Mouse (Mus musculus): Measurements from ENCODE around the gene Lrch1. TPM values are rescaled to one million over a fixed set of nuclear protein-coding genes. Genes with fewer than 3 reads are reported as not detected.

Gene Lrch1
- total RNA-seq, 1 experiment = 3.3 TPM

GRCm38 (mm10) chr14:74924031-74924430, 23.6 kb downstream of the Lrch1 start:
- DNase-seq (ENCODE audit: low read depth, low spot score) = no peak
- TF ChIP-seq ZC3H11A (IDR thresholded peaks at IDR 0.05; ENCODE audit: borderline replicate concordance, low read depth, low read length) (no peak), CHD2 (IDR thresholded peaks at IDR 0.05; ENCODE audit: low read depth, low read length) (no peak), ZNF384 (IDR thresholded peaks at IDR 0.05; ENCODE audit: low read depth, low read length) (no peak), MAFK (IDR thresholded peaks at IDR 0.05; ENCODE audit: insufficient read depth, low read depth, low read length) (no peak), HCFC1 (IDR thresholded peaks at IDR 0.05; ENCODE audit: borderline replicate concordance, insufficient read depth, low read length) (no peak)
- Histone ChIP-seq H3K27ac (ENCODE audit: insufficient read depth, low read depth, low read length, poor library complexity, severe bottlenecking) (no peak overlapping the region), H3K4me1 (ENCODE audit: control insufficient read depth in 2 of 2, insufficient read depth in 2 of 2, low read length in 2 of 2, poor library complexity in 1 of 2) (peaks cover 7 to 33% of the 10 kb centered on the region in 2 experiments), H3K9me3 (ENCODE audit: control insufficient read depth, insufficient read depth, low read depth, low read length) (no peaks in the 10 kb centered on the region), H3K4me3 (ENCODE audit: insufficient read depth in 1 of 2, low read depth in 1 of 2, low read length in 2 of 2, poor library complexity in 1 of 2, severe bottlenecking in 1 of 2) (no peak overlapping the region), H3K9ac (ENCODE audit: insufficient read depth, low read depth, low read length, poor library complexity, severe bottlenecking) (no peak overlapping the region), H3K36me3 (ENCODE audit: control insufficient read depth, insufficient read depth, low read length, poor library complexity, severe bottlenecking) (no peaks in the 10 kb centered on the region)
- in situ Hi-C loops (cut with MboI; ENCODE audit: low sequenced_read_pairs in 2 of 2, unreplicated experiment in 2 of 2) = no loop called here

- in situ Hi-C loops (cut with MboI; ENCODE audit: low sequenced_read_pairs in 2 of 2, unreplicated experiment in 2 of 2) = no loop called here
- Histone ChIP-seq H3K27ac (ENCODE audit: insufficient read depth, low read depth, low read length, poor library complexity, severe bottlenecking) (peak overlapping the region; percentile 72), H3K4me1 (ENCODE audit: control insufficient read depth in 2 of 2, insufficient read depth in 2 of 2, low read length in 2 of 2, poor library complexity in 1 of 2) (peaks cover 3 to 31% of the 10 kb centered on the region in 2 experiments; a peak in 2 of 4 replicates), H3K4me3 (ENCODE audit: insufficient read depth in 1 of 2, low read depth in 1 of 2, low read length in 2 of 2, poor library complexity in 1 of 2, severe bottlenecking in 1 of 2) (peak overlapping the region; percentile 47 to 61), H3K9me3 (ENCODE audit: control insufficient read depth, insufficient read depth, low read depth, low read length) (no peaks in the 10 kb centered on the region), H3K9ac (ENCODE audit: insufficient read depth, low read depth, low read length, poor library complexity, severe bottlenecking) (peak overlapping the region; percentile 67), H3K36me3 (ENCODE audit: control insufficient read depth, insufficient read depth, low read length, poor library complexity, severe bottlenecking) (no peaks in the 10 kb centered on the region)
- peak; percentile 76 for TF ChIP-seq MAFK (IDR thresholded peaks at IDR 0.05; ENCODE audit: insufficient read depth, low read depth, low read length)
- no peak for TF ChIP-seq ZC3H11A (IDR thresholded peaks at IDR 0.05; ENCODE audit: borderline replicate concordance, low read depth, low read length)
- TF ChIP-seq HCFC1 (IDR thresholded peaks at IDR 0.05; ENCODE audit: borderline replicate concordance, insufficient read depth, low read length) = no peak
- no peak for TF ChIP-seq CHD2 (IDR thresholded peaks at IDR 0.05; ENCODE audit: low read depth, low read length)
- no peak for TF ChIP-seq ZNF384 (IDR thresholded peaks at IDR 0.05; ENCODE audit: low read depth, low read length)
- DNase-seq (ENCODE audit: low read depth, low spot score) = no peak
These were observed 25.5 kb downstream of the Lrch1 start for GRCm38 (mm10) chr14:74922039-74922736.

GRCm38 (mm10) chr14:74921471-74921870, 26.2 kb downstream of the Lrch1 start:
- in situ Hi-C loops (cut with MboI; ENCODE audit: low sequenced_read_pairs in 2 of 2, unreplicated experiment in 2 of 2) = no loop called here
- Histone ChIP-seq H3K4me3 (ENCODE audit: insufficient read depth in 1 of 2, low read depth in 1 of 2, low read length in 2 of 2, poor library complexity in 1 of 2, severe bottlenecking in 1 of 2) (peak overlapping the region; percentile 47 to 61; a peak in 2 of 4 replicates), H3K4me1 (ENCODE audit: control insufficient read depth in 2 of 2, insufficient read depth in 2 of 2, low read length in 2 of 2, poor library complexity in 1 of 2) (peaks cover 3 to 24% of the 10 kb centered on the region in 2 experiments; a peak in 2 of 4 replicates), H3K9me3 (ENCODE audit: control insufficient read depth, insufficient read depth, low read depth, low read length) (no peaks in the 10 kb centered on the region), H3K27ac (ENCODE audit: insufficient read depth, low read depth, low read length, poor library complexity, severe bottlenecking) (no peak overlapping the region; the same call in 1 of the 2 replicates), H3K9ac (ENCODE audit: insufficient read depth, low read depth, low read length, poor library complexity, severe bottlenecking) (no peak overlapping the region; the same call in 1 of the 2 replicates), H3K36me3 (ENCODE audit: control insufficient read depth, insufficient read depth, low read length, poor library complexity, severe bottlenecking) (no peaks in the 10 kb centered on the region)
- no peak for DNase-seq (ENCODE audit: low read depth, low spot score)
- TF ChIP-seq MAFK (IDR thresholded peaks at IDR 0.05; ENCODE audit: insufficient read depth, low read depth, low read length) = no peak
- no peak for TF ChIP-seq ZNF384 (IDR thresholded peaks at IDR 0.05; ENCODE audit: low read depth, low read length)
- no peak for TF ChIP-seq CHD2 (IDR thresholded peaks at IDR 0.05; ENCODE audit: low read depth, low read length)
- no peak for TF ChIP-seq HCFC1 (IDR thresholded peaks at IDR 0.05; ENCODE audit: borderline replicate concordance, insufficient read depth, low read length)
- no peak for TF ChIP-seq ZC3H11A (IDR thresholded peaks at IDR 0.05; ENCODE audit: borderline replicate concordance, low read depth, low read length)

- H3K27ac ChIP-seq (ENCODE audit: insufficient read depth, low read depth, low read length, poor library complexity, severe bottlenecking) = no peak overlapping the region
- H3K4me1 ChIP-seq (ENCODE audit: control insufficient read depth in 2 of 2, insufficient read depth in 2 of 2, low read length in 2 of 2, poor library complexity in 1 of 2) = peaks cover 5 to 23% of the 10 kb centered on the region in 2 experiments; a peak in 3 of 4 replicates
- H3K9ac ChIP-seq (ENCODE audit: insufficient read depth, low read depth, low read length, poor library complexity, severe bottlenecking) = no peak overlapping the region
- TF ChIP-seq MAFK (IDR thresholded peaks at IDR 0.05; ENCODE audit: insufficient read depth, low read depth, low read length) = no peak
- no peak for TF ChIP-seq CHD2 (IDR thresholded peaks at IDR 0.05; ENCODE audit: low read depth, low read length)
- no peak for TF ChIP-seq ZNF384 (IDR thresholded peaks at IDR 0.05; ENCODE audit: low read depth, low read length)
- no peak for TF ChIP-seq HCFC1 (IDR thresholded peaks at IDR 0.05; ENCODE audit: borderline replicate concordance, insufficient read depth, low read length)
- TF ChIP-seq ZC3H11A (IDR thresholded peaks at IDR 0.05; ENCODE audit: borderline replicate concordance, low read depth, low read length) = no peak
- H3K4me3 ChIP-seq (ENCODE audit: insufficient read depth in 1 of 2, low read depth in 1 of 2, low read length in 2 of 2, poor library complexity in 1 of 2, severe bottlenecking in 1 of 2) = no peak overlapping the region
- H3K36me3 ChIP-seq (ENCODE audit: control insufficient read depth, insufficient read depth, low read length, poor library complexity, severe bottlenecking) = no peaks in the 10 kb centered on the region
- H3K9me3 ChIP-seq (ENCODE audit: control insufficient read depth, insufficient read depth, low read depth, low read length) = no peaks in the 10 kb centered on the region
- in situ Hi-C loops (cut with MboI; ENCODE audit: low sequenced_read_pairs in 2 of 2, unreplicated experiment in 2 of 2) = no loop called here
- DNase-seq (ENCODE audit: low read depth, low spot score) = no peak
These were observed 28.5 kb downstream of the Lrch1 start for GRCm38 (mm10) chr14:74919132-74919531.

Data from ES-E14 (cell line).